Mouse (Mus musculus): ENCODE results near the gene Aplnr.

GRCm38 (mm10) chr2:85150373-85150772 is 14.3 kb downstream of the Aplnr start:
- TF ChIP-seq CTCF (IDR thresholded peaks at IDR 0.05) = no peak
- no peak for TF ChIP-seq EP300 (IDR thresholded peaks at IDR 0.05)

Data from lung, postnatal 0 days (tissue).